Mouse (Mus musculus) kidney, adult 9 months (tissue): ENCODE measurements around the gene Tpra1.

Source experiments
- DNase-seq: peaks from one replicate; pipeline ENCODE4 v3.0.0; 2022

Gene Tpra1

DNA sequence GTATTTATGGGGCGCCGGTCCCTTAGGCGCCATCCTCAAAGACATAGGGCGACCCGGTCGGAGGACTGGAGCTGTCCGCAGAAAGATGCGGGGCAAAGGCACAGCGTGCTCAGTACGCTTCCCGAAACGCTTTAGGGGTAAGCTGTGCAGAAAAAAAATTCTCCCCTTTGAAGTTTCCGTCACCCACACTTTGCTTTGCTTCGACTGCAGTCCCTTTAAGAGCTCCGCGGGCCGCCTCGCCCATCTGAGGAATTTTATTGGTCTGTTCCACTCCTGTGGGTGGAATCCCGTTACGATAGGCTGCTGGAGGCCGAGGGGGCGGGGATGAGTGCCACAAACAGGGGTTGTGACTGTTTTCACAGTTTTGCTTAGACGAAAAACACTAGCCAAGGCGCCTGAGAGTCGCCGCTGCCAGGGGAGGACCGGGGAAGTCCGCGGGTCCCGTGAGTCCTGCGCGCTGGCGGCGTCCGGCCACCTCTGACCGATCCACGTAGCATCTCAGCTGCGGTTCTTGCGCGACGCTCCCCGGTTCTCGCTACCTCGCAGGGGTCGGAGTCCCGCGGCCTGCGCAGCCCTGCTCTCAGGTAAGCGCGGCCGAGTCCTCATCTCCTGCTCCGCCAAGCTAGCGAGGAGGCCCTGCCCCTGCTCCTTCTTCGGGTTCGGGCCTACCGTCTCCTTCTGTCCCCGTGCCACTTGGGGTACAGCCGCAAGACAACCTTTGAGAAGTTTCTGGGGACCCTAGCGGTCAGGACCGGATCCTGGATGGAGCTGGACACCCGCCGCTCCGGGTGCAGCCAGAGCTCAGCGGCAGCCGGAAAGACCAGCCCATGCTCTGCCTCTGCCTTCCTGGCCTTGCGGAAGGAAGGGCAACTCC is at the start of gene Tpra1:
Tpra1 (plus strand) TSS at position 305 of the 874 bp plus-strand sequence.
- peak; percentile 98 for DNase-seq

DNA sequence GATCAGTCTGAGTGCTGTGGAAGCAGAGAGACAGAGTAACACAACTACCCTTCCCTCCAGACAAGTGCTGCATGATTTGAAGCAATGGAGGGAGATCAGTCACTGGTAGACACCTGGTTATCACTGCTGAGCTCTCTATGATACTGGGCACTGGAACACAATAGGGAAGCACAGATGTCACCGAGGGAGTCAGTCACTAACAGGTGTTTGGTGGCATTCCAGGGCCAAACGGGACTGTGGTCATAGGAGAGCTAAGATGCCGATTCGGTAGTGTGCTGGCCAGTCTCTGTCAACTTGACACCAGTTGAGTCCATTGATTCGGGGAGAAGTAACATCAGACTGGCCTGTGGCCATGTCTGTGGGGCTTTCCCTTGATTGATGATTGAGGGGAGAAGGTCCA is 47.5 kb upstream of the Tpra1 start:
- DNase-seq = no peak

DNA sequence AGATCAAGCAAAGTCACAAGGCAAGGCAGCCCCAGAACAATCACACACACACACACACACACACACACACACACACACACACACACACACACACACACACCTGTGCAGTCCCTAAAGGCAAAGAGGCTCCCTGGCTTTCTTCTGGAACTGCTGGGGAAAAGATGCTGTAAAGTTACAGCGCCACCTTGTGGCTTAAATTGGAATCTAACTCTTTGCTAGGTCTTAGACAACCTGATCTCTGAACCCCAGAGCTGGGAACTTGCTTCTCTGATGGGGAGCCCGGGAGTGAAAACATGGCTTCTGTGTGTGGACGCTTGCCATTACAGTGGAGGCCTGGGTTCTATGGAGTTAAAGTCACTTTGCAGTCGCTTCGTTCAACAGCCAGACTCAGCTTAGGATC is 46.4 kb upstream of the Tpra1 start:
- DNase-seq = peak; percentile 80

DNA sequence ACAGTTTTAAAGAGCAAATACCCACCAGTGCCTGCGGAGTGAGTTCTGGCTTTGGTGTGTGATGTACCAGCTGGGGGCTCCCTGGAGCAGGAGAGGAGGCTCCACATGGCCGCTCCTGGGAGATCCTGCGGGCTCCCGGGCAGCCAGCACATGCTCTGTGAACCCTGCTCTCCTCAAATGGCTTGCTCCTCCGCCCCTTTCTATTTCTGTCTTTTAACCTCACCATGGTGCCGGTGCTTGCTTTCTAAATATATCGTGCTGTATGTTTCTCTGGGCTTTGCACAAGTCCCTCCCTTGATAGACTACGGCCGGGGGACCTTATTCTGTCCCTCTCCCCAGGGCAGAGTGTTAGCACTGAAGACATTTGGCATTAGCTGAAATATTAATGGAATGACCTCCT is 44.8 kb upstream of the Tpra1 start:
- DNase-seq = peak; percentile 71

DNA sequence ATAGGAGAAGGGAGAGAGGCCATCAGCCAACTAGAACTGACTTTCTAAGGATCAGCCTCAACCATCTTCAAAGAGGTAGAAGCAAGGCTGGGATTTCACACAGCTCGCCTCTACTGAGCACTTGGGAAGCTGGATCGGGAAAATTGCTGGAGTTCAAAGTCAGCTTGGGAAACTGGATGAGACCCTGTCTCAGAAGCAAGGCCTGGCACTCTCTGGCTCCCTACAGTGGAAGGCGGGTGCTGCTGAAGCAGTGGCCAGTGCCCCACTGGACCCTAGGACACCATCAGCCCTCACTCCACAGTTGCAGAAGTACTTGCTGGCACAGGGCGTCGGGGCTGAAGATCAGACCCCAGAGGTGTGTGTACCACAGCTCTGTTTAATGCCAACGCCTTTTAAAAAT is 44.2 kb upstream of the Tpra1 start:
- DNase-seq = no peak

DNA sequence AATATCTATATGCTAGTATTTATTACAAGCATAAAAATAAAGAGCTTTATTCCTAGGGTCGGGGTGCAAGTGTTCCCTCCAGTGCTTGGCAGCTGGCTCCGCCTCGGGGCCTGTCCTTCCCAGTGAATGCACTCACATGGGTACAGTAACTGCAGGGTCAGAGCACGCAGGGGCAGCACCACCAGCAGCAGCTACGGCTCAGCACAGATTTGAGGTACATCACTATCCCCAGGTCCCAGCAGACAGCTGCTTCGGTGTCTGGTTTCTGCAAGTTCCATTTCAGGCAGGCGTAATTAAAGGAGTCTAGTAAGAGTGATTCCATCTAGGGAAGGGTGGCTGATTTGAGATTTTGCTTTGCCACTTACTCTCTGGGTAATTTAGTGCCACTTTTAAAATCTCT is 43.7 kb upstream of the Tpra1 start:
- no peak for DNase-seq

DNA sequence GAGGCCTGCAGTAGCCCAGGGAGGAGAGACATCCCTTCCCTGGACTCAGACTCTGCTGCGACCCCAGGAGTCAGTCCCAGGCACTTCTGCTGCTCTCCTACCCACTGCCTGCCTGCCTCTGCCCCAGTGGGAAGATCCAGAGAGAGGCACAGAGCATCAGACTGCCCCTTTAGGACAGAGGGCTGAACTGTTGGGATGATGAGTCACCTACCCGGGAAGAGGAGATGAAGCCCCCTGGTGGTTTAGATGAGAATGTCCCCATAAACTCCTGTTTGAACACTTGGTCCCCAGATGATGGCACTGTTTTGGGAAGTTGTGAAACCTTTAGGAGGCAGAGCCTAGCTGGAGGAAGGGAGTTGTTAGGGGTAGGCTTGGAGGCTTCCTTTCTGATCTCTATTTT is 41.1 kb upstream of the Tpra1 start:
- peak; percentile 60 for DNase-seq

DNA sequence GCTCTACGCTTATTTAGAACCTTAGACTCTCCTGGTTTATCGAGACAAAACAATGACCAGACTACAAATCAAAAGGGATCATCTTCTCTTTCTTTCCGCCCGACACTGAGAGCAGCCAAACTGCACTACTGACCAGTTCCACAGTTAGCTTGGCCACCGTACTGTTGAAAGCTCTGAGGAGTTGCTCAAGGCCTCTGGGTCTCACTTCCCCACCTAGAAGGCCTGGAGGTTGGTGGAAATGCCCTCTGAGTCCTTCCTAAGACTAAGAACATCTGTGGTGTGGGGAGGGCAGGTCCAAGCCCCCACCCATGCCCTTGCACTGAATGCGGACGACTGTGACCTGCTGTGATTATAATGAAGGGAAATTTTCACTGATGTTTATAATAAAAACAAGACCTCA is 36.3 kb upstream of the Tpra1 start:
- no peak for DNase-seq

DNA sequence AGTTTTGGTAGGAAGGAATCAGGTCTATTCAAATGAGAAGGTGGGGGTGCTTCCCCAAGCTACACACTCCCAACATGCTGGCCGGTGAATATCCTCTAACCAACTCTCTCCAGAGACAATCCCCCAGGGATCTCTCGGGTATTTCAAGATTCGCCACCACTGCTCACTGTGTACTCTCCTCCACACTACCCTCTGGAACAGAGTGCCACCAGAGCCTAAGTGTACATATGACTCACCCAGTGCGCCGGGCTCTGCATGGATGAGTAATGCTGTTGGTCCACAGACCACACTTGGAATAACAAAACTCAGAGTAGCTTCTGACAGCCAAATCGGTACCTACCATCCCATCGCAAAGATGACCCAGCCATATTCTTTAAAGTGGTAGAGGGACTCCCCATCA is 32.6 kb upstream of the Tpra1 start:
- no peak for DNase-seq

DNA sequence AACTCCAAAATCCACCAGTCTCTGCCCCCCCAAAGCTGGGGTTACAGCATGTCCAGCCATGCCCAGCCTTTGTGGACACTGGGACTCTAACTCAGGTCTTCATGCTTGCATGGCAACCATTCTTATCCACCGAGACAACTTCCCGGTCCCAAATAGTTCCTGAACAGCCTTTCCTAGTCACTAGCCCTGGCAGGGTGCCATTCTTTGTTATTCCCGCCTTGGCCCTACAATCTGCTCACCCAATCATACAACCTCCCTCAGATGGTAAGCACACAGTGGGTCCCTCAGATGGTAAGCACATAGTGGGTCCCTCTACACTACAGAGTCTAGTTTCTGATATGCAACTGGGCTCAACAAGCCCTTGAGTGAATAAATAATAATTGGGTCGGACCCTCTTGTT is 31.5 kb upstream of the Tpra1 start:
- no peak for DNase-seq

DNA sequence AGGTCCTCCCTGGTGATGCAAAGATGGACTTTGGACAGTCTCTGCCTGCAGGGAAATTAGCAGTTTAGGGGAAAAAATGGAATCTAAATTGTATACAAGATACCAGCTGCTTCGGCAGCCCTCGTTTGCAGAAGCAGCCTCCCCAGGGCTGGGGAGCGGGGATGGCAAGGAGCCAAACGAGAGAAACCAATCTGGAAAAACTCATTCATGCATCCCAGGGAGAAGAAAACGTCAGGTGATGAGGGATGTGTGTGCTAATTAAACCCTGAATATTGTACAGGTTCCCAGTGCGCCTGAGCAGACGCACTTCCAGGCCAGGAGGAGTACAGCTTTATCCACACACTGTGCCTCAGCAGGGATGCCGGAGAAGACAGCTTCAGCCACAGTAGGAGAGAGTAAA is 30.5 kb upstream of the Tpra1 start:
- no peak for DNase-seq

DNA sequence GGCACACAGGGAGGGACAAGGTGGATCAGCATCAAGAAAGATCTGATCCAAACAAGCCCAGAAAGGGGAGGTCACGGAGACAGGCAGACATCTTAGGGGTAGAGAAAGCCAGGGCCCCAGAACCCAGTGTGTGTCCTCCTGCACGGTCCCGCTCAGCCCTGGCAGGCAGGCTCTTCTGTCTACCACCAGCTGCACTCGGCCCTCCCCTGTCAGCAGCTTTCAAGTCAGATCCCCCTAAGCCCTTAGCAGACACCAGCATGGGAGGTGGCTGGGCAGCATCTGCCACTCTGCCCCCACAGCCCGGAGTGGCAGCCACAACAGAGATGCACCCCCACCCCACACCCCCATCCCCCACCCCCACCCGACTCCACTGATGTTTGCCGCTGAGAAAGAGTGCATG is 29.2 kb upstream of the Tpra1 start:
- DNase-seq = no peak

DNA sequence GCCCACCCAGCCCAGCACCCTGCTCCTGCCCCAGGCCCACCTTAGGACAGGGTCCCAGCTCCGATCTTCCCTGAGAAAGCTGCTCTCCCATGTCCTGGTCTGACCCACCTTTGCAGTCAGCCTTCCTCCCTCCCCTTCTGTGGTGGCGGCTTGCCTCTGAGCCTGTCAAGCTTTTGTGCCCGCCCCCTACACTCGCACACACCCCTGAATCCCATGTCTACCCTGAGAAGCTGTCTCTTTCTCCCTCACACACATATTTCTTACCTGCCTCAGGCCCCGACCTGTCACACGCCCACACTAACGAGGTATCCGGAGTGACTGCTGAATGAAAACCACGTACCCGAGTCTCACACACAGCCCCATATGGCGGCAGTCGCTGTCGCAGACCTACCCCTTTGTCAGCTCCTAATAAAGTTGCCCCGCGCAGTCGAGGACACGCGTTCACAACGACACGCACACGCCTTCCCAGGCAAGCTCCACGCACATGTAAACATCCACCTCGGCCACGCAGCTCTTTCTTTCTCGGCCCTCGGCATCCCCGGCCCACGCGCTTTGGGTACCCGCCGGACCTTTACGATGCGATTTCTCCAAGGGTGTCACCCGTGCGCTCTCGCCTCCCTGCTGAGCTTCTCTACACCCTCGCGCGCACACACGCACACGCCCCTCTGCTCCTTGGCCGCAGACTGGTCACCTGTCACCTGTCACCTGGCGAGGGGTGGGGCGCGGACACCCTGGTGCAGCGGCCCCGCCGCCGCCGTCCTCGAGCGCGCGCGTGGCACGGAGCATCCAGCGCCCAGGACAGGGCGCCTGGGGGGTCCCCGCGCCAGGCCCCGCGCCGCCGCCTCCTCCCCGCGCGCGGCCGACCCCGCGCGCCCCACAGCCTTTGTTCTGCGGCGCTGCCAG is 27.8 kb upstream of the Tpra1 start:
- DNase-seq = no peak

DNA sequence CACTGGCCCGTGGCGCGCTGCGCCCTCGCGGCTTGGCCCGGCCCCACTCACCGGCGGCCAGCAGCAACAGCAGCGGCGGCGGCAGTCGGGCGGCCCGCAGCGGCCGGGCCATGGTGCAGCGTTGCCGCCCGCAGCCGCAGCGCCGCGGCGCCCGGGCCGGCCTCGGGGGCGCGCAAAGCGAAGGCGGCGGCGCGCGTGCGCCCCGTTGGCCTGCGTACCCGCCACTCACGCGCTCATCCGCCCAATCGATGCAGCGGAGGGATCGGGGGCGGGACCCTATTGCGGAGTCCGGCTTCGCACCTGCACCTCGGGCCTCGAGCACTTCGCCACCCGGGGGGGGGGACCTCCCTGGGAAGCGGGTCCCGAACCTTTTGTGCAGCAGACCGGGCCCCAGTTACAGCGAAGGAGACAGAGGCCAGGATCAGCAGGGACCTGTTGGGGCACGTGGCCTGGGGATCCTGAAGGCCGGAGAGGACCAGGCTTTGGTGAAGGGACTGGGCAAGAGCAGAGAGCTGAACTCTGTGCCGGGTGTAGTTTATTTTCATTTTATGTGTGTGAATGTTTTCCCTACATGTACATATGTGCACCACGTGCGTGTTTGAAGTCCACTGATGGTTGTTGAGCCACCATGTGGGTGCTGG is 27.1 kb upstream of the Tpra1 start, which contains the start of gene Podxl2:
Podxl2 (minus strand) TSS at position 177 of the 641 bp plus-strand sequence.
- DNase-seq = peak; percentile 28

DNA sequence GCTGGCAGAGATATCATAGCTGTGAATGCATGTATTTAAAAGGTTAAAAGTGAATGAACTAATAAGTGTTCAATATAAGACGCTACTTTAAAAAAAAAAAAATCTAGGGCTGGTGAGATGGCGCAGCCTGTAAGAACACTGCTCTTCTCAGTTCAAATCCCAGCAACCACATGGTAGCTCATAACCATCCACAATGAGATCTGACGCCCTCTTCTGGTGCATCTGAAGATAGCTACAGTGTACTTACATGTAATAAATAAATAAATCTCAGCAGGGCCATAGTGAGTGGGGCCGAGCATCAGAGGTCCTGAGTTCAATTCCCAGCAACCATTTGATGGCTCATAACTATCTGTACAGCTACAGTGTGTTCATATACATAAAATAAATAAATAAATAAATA is 22.6 kb upstream of the Tpra1 start:
- no peak for DNase-seq

DNA sequence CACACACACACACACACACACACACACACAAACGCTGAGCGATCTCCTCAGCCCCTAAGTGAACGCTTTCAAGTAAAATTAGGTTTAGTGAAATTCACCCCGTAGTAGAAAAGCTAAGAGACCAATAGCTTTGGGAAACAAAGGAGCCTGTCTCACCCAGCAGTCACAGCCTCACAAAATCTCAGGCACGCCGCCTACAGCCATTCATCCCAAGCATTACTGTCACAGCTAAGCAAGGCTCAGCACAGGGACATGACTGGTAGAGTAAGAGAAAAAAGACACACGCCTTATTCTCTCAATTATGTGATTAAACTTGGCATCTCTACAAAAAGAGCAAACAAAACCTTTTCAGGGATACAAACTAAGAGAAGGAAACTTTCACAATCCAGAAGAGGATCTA is 20.7 kb upstream of the Tpra1 start:
- no peak for DNase-seq

DNA sequence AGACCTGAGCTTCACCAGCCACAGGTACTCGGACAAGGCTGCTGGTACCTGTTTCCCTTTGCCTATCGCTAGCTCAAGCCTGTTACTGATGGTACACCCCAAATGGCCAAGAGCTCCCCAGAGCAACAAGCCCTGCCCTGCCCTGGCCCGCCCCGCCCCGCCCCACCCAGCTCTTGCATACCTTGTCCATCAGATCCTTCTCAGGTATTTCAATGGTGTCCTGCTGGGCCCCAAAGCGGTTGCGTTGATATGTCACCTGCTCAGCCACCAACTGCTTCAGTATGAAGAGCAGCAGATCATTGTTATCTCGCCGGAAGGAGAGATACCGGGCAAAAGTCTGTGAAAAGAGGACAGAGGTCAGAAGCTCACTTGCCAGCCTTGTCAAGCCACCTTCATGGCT is 17.9 kb upstream of the Tpra1 start:
- DNase-seq = no peak

DNA sequence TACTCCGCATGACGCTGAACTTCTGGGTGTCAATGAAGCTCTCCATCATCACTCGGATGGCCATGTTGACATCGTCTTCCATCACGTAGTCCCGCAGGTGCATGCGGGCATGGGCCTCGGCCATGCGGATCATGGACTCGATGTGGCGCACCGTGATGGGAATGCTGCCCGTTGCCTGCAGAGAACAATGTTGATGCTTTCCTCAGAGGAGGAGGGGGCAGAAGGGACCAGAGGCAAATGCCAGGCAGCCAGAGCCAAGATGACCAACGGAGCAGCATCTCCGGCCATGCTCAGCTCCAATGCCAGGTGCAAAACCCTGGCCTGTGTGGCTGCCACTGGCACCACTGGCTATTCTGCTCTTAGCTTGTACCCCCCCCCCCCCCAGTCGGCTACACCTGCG is 17.4 kb upstream of the Tpra1 start:
- no peak for DNase-seq

DNA sequence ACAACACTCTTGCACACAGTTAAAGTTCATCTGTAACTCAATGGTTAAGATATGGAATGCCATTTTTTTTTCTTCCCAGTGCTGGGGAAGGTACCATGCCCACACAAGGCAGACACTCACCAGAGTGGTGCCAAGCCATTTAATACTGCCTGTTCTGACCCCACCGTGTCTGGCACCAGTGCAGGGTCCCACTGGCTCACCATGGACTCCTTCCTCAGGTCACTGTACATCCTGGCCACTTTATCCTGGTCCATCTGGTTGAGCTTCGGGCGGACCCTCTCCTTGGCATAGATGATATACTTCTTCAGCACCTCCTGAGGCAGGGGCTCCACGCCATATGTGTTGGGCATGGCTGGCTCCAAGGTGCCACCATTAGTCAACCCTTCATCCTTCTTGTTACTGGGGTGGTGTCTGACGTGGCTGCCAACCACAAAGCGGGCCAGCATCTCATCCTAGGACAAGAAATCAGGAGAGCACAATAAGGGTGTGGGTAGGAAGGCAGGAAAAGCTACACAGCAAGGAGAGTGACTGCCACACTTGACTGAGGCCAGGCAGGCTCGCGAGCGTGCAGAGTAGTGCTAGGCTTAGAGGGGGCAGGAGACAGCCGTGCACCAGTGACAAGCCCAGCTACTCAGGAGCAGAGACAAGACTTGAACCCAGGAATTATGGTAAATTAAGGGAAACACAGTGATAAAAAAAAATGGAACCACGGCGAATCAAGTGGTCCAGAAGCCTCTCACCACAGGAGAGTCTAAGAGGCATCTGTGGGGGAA is 16.2 kb upstream of the Tpra1 start:
- no peak for DNase-seq

DNA sequence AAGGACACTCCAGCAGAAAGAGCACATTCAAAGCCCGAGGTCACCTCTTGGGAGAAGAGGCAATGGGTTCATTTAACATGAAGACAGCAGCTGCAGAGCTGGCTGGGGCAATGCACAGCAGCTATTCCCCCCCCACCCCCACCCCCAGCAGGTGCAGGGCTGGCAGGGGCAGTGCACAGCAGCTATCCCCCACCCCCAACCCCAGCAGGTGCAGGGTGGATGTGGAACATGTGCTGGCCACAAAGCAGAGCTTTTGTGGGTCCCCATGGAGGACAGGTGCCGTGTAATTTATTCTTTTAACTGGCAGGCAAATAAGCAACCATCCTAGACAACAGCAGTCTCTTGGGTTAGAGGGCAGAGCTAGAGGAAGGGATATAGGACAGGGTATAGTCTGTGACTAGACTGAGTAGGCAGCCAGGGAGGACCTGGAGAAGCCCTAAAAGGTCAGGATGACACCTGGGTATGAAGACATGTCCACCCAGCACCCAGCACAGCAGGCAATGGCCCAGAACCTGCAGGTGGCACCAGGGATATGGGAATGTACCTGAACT is 15.6 kb upstream of the Tpra1 start:
- no peak for DNase-seq

DNA sequence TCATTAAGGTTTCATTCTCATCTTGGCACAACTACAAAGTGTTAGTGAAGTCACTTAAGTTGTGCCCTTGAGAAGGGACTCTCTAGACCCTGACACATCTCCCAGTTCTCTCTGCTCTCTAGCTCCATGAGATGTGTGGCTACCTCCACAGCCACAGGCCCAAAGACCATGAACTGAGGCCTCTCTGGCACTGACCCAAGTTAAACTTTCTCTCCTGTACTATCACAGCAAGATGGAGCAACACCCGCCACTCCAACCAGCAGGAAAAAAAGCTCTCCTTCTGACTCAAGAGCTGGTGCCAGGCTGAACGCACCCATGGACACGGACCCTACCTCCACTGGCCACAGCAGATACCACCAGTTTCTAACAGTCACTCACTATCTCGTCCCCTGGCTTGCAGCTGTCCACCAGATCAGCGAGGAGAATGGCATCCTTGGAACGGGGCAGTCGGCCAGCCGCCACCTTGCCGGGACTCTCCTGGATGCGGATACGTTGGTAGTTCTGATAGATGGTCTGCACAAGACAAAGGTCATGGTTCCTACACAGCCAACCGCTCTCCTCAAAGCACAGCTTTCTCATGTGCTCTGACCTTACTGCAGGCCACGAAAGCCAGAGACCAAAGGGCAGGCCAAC is 12.5 kb upstream of the Tpra1 start:
- DNase-seq = no peak

DNA sequence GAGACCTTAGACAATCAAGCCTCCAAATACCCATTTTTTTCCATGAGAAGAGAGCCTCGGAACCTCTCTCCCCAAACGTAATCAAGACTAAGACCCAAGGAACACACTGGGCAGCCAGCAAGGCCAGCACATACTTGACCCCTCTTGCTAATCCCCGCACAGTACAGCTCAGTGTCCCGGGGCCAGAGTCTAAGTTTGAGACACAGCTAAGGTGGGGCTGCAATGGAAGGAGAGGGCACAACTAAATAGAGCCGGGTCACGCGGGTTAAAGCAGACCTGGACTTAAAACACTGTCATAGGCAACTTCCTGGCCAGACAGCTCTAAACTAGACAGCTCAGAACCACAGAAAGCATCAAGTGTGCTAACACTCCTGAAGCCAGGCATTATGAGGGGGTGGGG is 11.2 kb upstream of the Tpra1 start:
- no peak for DNase-seq
